Mouse (Mus musculus) thymus, postnatal 14 days (tissue): ENCODE data around the gene Spred3.
"Not testable (repeated sequence)": the region's sequence is repeated elsewhere in the genome, so short reads cannot be mapped to it uniquely, and the experiment has no call there.

ENCODE experiments used
- DNase-seq: peaks from one replicate; pipeline ENCODE4 v3.0.0; 2021

Spred3 gene

DNA sequence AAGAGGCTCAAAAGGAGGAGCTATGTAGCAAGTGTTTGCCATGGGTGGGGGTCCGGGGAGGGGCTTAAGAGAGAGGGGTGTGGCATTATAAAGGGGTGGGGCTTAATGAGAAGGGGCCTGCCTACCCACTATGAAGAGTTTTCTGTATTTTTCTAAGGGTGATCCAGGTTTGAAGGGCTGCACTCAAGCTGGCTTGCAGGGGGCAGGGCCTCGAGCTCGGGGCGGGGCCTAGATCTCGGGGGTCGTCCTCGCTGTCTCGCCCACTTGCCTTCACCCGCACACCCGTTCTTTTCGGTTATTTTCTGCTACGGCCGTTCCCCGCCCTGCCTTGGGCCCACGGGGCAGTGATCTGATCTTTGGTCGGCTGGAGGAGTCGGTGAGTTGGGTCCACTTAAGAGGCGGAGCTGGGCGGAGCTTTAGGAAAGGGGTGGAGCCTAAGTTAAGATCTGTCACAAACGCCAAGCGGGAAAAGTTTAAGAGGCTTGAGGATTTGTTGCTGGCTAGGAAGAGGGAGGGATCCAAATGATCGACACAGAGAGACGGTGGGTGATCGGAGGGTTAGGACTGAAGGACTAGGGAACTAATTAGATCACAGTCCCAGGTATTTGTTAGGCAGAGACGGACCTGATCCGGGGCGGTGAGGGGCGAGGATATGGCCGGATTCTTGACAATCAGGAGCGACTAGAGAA, at the start of gene Spred3, which contains the start of gene Ggn:
Spred3 (minus strand) TSS at position 346 of the 689 bp plus-strand sequence.
Ggn (plus strand) TSS at position 145 of the 689 bp plus-strand sequence.
- DNase-seq, result no peak

- no peak for DNase-seq
Measured at GRCm38 (mm10) chr7:29214846-29215245, 44.6 kb upstream of the Spred3 start.

GRCm38 (mm10) chr7:29214236-29214635, 44.0 kb upstream of the Spred3 start:
- DNase-seq, result no peak

- DNase-seq, result no peak
Measured at GRCm38 (mm10) chr7:29213675-29214082, 43.5 kb upstream of the Spred3 start, which contains the start of gene Catsperg1. TSS of gene Catsperg1 (minus strand) at chr7:29214035.

DNA sequence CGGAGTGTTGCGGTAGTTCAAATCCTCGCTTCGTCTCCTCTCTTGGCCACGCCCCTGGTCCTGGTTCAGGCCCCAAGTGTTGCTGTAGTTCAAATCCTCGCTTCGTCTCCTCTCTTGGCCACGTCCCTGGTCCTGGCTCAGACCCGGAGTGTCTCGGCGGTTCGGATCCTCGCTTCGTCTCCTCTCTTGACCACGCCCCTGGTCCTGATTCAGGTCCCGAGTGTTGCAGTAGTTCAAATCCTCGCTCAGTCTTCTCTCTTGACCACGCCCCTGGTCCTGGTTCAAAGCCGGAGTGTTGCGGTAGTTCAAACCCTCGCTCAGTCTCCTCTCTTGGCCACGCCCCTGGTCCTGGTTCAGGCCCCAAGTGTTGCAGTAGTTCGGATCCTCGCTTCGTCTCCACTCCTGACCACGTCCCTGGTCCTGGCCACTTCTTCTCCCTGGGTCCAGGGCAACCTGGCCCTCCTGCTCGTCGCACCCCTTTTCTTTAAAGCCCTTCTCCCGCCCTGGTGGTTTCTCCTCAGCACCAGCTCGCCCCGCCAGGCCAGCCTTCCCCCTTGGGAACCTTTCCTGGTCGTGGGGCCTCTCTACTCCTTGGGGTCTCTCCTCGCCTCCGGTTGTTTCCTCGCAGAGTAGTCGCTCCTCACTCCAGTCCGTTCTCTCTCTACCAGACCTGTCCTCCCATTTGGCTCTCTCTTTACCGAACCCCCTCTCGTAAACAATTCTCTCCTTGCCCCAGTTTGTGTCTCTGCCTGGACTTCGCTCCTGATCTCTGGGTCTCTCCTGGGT, 42.8 kb upstream of the Spred3 start:
- DNase-seq, result not testable (repeated sequence)

DNA sequence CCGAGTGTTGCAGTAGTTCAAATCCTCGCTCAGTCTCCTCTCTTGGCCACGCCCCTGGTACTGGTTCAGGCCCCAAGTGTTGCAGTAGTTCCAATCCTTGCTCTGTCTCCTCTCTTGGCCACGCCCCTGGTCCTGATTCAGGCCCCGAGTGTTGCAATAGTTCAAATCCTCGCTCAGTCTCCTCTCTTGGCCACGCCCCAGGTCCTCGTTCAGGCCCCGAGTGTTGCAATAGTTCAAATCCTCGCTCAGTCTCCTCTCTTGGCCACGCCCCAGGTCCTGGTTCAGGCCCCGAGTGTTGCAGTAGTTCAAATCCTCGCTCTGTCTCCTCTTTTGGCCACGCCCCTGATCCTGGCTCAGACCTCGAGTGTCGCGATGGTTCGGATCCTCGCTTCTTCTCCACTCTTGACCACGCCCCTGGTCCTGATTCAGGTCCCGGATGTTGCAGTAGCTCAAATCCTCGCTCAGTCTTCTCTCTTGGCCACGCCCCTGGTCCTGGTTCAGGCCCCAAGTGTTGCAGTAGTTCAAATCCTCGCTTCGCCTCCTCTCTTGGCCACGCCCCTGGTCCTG, 42.1 kb upstream of the Spred3 start:
- DNase-seq, result no peak

DNA sequence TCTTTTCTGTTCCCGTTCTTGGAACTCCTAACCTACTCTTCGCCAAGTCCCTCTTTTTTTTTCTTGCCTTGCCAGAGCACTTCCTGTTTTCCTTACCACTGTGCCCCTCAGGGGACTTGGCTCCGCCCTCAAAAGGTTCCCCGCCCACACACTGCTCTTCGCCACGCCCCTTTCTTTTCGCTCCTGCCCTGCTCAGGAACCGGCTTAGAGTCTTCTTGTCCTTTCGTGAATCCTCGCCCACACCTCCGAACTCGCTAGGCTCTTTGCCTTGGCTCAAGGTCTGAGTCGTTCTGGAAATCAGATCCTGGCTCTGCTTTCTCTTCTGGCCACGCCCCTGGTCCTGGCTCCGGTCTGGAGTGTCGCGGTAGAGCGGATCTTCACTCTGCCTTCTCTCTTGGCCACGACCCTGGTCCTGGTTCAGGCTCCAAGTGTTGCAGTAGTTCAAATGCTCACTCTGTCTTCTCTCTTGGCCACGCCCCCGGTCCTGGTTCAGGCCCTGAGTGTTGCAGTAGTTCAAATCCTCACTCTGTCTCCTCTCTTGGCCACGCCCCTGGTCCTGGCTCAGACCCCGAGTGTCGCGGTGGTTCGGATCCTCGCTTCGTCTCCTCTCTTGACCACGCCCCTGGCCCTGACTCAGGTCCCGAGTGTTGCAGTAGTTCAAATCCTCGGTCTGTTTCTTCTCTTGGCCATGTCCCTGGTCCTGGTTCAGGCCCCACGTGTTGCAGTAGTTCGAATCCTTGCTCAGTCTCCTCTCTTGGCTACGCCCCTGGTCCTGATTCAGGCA, 41.4 kb upstream of the Spred3 start:
- peak; percentile 89 for DNase-seq

- peak; percentile 43 for DNase-seq
Measured at GRCm38 (mm10) chr7:29211013-29211412, 40.8 kb upstream of the Spred3 start.

GRCm38 (mm10) chr7:29202577-29202976, 32.4 kb upstream of the Spred3 start:
- DNase-seq, result peak; percentile 38

GRCm38 (mm10) chr7:29194230-29194629, 24.0 kb upstream of the Spred3 start:
- DNase-seq, result not testable (repeated sequence)

DNA sequence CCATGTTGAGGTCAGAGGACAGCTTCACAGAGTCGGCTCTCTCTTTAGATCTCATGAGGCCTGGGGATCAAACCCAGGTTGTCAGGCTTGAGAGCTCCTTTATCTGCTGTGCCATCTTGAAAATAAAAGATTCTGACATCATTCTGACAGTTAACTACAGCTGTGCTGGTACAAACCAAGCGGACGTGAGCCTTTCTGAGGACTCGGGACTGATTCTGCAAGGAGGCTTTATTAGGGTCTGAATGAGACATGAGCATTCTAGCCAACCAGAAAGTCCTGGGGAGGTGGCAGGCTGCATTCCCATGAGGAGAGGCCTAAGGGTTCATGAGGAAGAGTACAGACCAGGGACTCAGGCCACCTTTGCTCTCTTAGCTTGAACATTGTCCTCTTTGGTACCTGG, 11.1 kb upstream of the Spred3 start:
- DNase-seq, result not testable (repeated sequence)

DNA sequence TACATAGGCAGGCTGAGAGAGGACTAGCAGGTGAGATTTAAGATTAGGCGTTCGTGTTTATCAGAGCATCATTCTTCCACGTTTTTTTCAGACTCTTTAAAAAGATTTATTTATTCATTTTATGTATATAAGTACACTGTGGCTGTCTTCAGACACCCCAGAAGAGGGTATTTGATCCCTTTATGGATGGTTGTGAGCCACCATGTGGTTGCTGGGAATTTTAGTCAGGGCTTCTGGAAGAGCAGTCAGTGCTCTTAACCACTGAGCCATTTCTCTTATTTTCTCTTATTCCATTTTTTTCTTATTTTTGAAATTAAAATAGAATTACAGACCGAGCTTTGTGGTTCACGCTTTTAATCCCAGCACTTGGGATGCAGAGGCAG, 10.6 kb upstream of the Spred3 start:
- no peak for DNase-seq

DNA sequence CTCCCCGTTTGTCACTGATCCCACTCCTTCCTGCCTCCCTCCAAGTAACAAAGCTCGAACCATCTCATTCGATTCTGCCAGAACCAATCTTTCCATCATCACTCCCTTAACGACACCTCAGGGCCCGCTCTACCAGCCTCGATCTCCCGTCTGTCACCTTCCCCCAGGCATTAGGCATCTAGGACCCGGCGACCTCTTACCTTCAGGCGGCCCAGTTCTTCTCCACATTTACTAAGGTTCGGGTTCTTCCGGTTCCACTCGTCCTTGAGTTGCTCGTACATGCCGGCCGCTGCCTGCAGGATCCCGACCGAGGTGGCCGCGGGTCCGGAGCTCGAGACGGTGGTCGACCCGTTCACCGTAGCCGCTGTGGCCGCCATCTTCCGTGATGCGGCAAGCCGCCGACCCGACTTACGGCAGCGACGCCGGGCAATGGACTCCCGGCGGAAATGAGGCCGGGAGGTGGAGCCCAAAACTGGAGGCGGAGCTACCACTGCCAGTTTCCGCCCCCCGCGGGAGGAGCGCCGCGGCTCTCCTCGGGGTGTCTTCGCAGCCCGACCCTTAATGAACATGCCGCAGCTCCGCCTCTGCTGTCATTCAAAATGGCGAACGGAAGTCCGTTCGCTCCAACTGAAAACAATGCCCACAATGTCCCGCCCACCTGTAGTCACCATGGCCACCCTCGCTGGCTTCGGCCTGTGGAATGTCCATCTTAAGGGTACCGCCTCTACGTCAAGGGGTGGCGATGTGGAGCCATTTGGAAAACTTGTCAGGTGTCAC, 10.1 kb upstream of the Spred3 start, which contains the start of gene Psmd8:
Psmd8 (minus strand) TSS at position 625 of the 777 bp plus-strand sequence.
- peak; percentile 98 for DNase-seq

- DNase-seq, result peak; percentile 24
Measured at GRCm38 (mm10) chr7:29179323-29179722, 9.1 kb upstream of the Spred3 start.

GRCm38 (mm10) chr7:29178106-29178505, 7.9 kb upstream of the Spred3 start:
- peak; percentile 29 for DNase-seq

GRCm38 (mm10) chr7:29172390-29173016, 2.3 kb upstream of the Spred3 start:
- DNase-seq, result no peak

GRCm38 (mm10) chr7:29171562-29172097, 1.4 kb upstream of the Spred3 start:
- DNase-seq, result no peak

DNA sequence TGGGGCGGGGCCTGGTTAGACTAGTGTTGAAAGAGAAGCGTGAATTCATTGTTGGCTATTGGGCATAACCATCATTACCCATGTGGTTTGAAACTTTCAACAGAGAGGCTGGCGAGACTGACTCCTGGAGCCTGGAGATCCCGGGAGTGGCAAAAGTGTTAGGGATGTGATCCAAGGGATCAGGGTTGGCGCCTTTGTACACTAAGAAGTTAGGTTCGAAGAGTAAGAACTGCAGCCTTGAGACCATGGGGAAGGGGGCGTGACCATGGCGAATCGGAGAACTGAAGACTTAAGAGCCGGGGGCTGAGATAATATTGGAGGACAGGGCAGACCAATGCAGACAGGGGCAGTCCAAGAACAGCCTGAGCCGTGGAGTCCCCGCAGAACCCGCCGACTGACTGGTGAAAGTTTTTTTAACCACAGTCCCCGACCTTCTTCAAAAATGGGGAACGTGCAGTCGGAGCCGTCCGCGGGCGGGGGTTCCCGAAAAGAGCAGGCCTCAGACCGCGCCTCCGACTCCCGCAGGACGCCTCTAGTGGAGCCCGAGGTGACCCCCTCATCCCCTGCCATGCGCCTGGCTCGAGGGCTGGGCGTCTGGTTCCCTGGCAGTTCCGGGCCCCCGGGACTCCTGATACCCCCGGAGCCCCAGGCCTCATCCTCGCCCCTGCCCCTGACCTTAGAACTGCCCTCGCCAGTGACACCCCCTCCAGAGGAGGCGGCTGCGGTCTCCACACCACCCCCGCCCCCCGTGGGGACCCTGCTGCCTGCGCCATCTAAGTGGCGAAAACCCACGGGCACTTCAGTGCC, 747 bp upstream of the Spred3 start:
- DNase-seq, result no peak

DNA sequence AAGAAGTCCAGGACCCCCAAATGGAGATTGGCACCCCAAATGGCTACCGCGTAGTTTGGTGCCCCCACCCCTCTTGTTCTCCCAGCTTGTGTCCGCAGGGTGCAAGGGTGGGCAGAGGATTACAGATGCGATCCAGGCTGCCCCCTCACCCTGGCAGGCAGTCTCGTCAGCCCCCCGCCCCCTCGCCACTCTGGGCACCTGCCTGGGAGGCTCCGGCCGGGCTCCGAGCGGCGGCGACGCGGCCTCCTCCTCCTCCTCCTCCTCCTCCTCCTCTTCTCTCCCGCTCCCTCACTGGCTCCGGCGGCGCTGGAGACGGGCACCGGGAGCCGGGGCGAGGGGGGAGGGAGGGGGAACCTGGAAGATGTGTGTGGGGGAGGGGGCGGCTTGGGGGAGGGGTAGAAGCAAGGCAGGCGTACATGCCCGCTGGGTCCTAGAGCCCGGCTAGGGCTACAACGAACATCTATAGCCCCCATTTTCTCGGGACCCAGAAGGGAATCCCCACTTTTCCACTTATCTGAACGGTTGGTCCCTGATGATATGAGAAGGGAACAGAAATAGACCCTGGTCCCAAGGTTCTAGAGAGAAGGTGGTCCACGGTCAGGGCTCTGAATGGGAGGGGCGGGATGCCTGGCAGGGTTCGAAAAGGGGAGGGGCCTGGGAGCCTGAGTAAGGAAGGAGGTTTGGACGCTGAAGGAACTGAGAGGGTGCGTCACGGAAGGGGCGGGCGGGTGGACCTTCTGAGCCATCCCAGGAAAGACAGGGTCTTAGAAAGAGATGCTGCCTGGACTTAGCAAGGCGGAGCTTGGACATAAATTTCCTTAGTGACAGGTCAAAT, 763 bp downstream of the Spred3 start:
- peak; percentile 38 for DNase-seq
